Mouse (Mus musculus): Measurements from ENCODE around the gene Muc4. TPM values are rescaled to one million over a fixed set of nuclear protein-coding genes. Genes with fewer than 3 reads are reported as not detected.

The Muc4 gene
- polyA plus RNA-seq, 1 experiment from 2014 or later, result 8.8 TPM

DNA sequence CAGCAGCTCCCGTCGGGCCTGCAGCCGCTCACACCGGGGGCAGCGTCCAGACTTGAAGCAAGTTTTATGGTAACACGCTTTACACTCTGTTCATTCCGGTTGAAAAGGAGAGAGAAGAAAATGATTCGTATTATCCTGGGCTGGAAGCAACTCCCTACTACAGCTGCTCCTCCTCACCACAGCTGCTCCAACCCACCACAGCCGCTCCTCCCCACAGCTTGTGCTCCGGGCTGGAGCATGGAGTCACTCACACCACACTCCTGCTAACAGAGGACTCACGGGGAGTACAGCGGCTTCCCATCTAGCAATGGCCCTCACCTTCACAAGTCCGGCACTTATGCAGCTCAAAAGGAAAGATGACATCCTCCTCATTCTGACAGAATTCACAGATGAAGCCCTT lies 88.4 kb downstream of the Muc4 start:
- WGBS, result 90% methylated on average over 13 of the region's 13 CpGs
- H3K9me3 ChIP-seq (ENCODE audit: control insufficient read depth, low read depth, low read length), result no peaks in the 10 kb centered on the region
- no peaks in the 10 kb centered on the region for H3K27me3 ChIP-seq (ENCODE audit: control insufficient read depth, insufficient read depth, low read length)
- H3K4me3 ChIP-seq (ENCODE audit: low read depth, low read length), result no peak overlapping the region
- no peak overlapping the region for H3K4me2 ChIP-seq (replicated peaks; ENCODE audit: low read depth, low read length)
- peaks cover 9% of the 10 kb centered on the region; the same call in 1 of the 2 replicates for H3K4me1 ChIP-seq (ENCODE audit: control insufficient read depth, insufficient read depth, low read length)
- no peak overlapping the region for H3K9ac ChIP-seq (replicated peaks; ENCODE audit: low read depth, low read length)
- no peak for ATAC-seq (ENCODE audit: insufficient number of reproducible peaks, insufficient read depth, low FRiP score, low read depth)
- peaks cover 24% of the 10 kb centered on the region for H3K36me3 ChIP-seq (ENCODE audit: control insufficient read depth, insufficient read depth, low read length)
- no peak overlapping the region for H3K27ac ChIP-seq (ENCODE audit: low read length)

GRCm38 (mm10) chr16:32825380-32825779 lies 89.7 kb downstream of the Muc4 start:
- Histone ChIP-seq H3K27ac (ENCODE audit: low read length) (no peak overlapping the region), H3K36me3 (ENCODE audit: control insufficient read depth, insufficient read depth, low read length) (peaks cover 24% of the 10 kb centered on the region), H3K4me2 (replicated peaks; ENCODE audit: low read depth, low read length) (no peak overlapping the region), H3K4me3 (ENCODE audit: low read depth, low read length) (no peak overlapping the region), H3K27me3 (ENCODE audit: control insufficient read depth, insufficient read depth, low read length) (no peaks in the 10 kb centered on the region), H3K9me3 (ENCODE audit: control insufficient read depth, low read depth, low read length) (no peaks in the 10 kb centered on the region), H3K9ac (replicated peaks; ENCODE audit: low read depth, low read length) (no peak overlapping the region), H3K4me1 (ENCODE audit: control insufficient read depth, insufficient read depth, low read length) (peaks cover 9% of the 10 kb centered on the region; the same call in 1 of the 2 replicates)
- 49% methylated on average over 12 of the region's 12 CpGs for WGBS
- ATAC-seq (ENCODE audit: insufficient number of reproducible peaks, insufficient read depth, low FRiP score, low read depth), result no peak

GRCm38 (mm10) chr16:32826521-32826920 lies 90.8 kb downstream of the Muc4 start:
- WGBS, result 96% methylated on average over 11 of the region's 11 CpGs
- no peak overlapping the region for H3K4me3 ChIP-seq (ENCODE audit: low read depth, low read length)
- no peak for ATAC-seq (ENCODE audit: insufficient number of reproducible peaks, insufficient read depth, low FRiP score, low read depth)
- peaks cover 24% of the 10 kb centered on the region for H3K36me3 ChIP-seq (ENCODE audit: control insufficient read depth, insufficient read depth, low read length)
- H3K27ac ChIP-seq (ENCODE audit: low read length), result no peak overlapping the region
- no peaks in the 10 kb centered on the region for H3K9me3 ChIP-seq (ENCODE audit: control insufficient read depth, low read depth, low read length)
- H3K27me3 ChIP-seq (ENCODE audit: control insufficient read depth, insufficient read depth, low read length), result no peaks in the 10 kb centered on the region
- H3K4me1 ChIP-seq (ENCODE audit: control insufficient read depth, insufficient read depth, low read length), result peaks cover 9% of the 10 kb centered on the region; the same call in 1 of the 2 replicates
- no peak overlapping the region for H3K4me2 ChIP-seq (replicated peaks; ENCODE audit: low read depth, low read length)
- H3K9ac ChIP-seq (replicated peaks; ENCODE audit: low read depth, low read length), result no peak overlapping the region

DNA sequence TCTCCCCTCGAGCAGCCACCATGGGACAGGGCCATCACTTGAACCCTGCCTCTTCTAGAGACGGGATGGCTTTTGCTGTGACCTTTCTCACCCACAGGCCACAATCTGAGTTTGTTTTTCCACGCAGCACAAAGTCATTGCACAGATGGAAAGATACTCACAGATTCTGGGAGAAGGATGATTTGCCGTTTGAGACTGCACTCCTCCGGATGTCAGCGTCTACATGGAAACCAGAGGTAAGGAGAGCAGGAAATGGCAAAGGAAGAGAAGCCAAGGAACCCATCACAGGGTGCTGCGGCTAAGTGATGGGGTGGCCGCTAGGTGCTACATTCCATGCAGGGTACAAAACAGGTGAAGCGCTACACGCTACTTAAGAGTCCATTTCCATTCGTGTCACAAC lies 93.4 kb downstream of the Muc4 start:
- Histone ChIP-seq H3K4me3 (ENCODE audit: low read depth, low read length) (no peak overlapping the region), H3K4me1 (ENCODE audit: control insufficient read depth, insufficient read depth, low read length) (no peaks in the 10 kb centered on the region), H3K9me3 (ENCODE audit: control insufficient read depth, low read depth, low read length) (no peaks in the 10 kb centered on the region), H3K4me2 (replicated peaks; ENCODE audit: low read depth, low read length) (no peak overlapping the region), H3K9ac (replicated peaks; ENCODE audit: low read depth, low read length) (no peak overlapping the region), H3K27me3 (ENCODE audit: control insufficient read depth, insufficient read depth, low read length) (no peaks in the 10 kb centered on the region), H3K27ac (ENCODE audit: low read length) (no peak overlapping the region), H3K36me3 (ENCODE audit: control insufficient read depth, insufficient read depth, low read length) (peaks cover 23% of the 10 kb centered on the region)
- 88% methylated on average over 11 of the region's 11 CpGs for WGBS
- ATAC-seq (ENCODE audit: insufficient number of reproducible peaks, insufficient read depth, low FRiP score, low read depth), result no peak

DNA sequence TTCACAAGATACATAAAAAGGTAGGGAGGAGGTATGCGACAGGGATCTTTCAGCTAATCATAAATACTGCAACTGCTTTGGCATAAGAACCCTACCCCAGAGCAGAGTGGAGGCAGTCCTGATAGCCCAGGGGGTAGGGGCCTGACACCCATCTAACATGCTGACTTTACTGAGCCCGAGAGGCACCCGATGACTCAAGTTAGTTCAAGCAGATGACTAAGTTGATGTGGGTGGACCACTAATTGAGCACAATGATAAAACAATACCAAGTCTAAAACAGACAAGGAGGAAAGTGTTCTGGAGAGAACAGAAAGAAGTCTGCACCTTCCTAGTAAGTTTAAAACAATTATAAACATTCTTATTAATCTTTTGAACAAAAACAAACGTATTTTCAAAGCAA lies 95.8 kb downstream of the Muc4 start:
- ATAC-seq (ENCODE audit: insufficient number of reproducible peaks, insufficient read depth, low FRiP score, low read depth), result no peak
- Histone ChIP-seq H3K36me3 (ENCODE audit: control insufficient read depth, insufficient read depth, low read length) (peaks cover 21% of the 10 kb centered on the region), H3K4me3 (ENCODE audit: low read depth, low read length) (no peak overlapping the region), H3K4me2 (replicated peaks; ENCODE audit: low read depth, low read length) (no peak overlapping the region), H3K27me3 (ENCODE audit: control insufficient read depth, insufficient read depth, low read length) (no peaks in the 10 kb centered on the region), H3K9ac (replicated peaks; ENCODE audit: low read depth, low read length) (no peak overlapping the region), H3K9me3 (ENCODE audit: control insufficient read depth, low read depth, low read length) (no peaks in the 10 kb centered on the region), H3K27ac (ENCODE audit: low read length) (no peak overlapping the region), H3K4me1 (ENCODE audit: control insufficient read depth, insufficient read depth, low read length) (no peaks in the 10 kb centered on the region)
- WGBS, result 82% methylated on average over 4 of the region's 4 CpGs

Other genes starting within 250 kb of the Muc4 start
- 1.9 and 2.7 TPM in 2 replicates for gene Slc51a, start 248.0 kb upstream of the Muc4 start, polyA plus RNA-seq (2014; fragmentation: Nextera tagmentation; extraction: Ambion mirVana)
- gene Zdhhc19, start 239.6 kb upstream of the Muc4 start, polyA plus RNA-seq (2014; fragmentation: Nextera tagmentation; extraction: Ambion mirVana), result not detected in 2 replicates
- 60.5 and 73.2 TPM in 2 replicates for gene Tfrc, start 127.0 kb upstream of the Muc4 start, polyA plus RNA-seq (2014; fragmentation: Nextera tagmentation; extraction: Ambion mirVana)
- gene Tnk2, start 92.0 kb upstream of the Muc4 start, polyA plus RNA-seq (2014; fragmentation: Nextera tagmentation; extraction: Ambion mirVana), result 13.1 and 17.1 TPM in 2 replicates
- 0.25 TPM in 1 of 2 replicates, not detected in the other for gene Muc20, start 61.5 kb downstream of the Muc4 start, polyA plus RNA-seq (2014; fragmentation: Nextera tagmentation; extraction: Ambion mirVana)
- not detected in 2 replicates for gene Smbd1, start 74.6 kb downstream of the Muc4 start, polyA plus RNA-seq (2014; fragmentation: Nextera tagmentation; extraction: Ambion mirVana)
- gene Fyttd1, start 141.6 kb downstream of the Muc4 start, polyA plus RNA-seq (2014; fragmentation: Nextera tagmentation; extraction: Ambion mirVana), result 132 and 137 TPM in 2 replicates
- gene Rubcn, start 141.9 kb downstream of the Muc4 start, polyA plus RNA-seq (2014; fragmentation: Nextera tagmentation; extraction: Ambion mirVana), result 17.8 and 18.8 TPM in 2 replicates
- gene Lrch3, start 178.2 kb downstream of the Muc4 start, polyA plus RNA-seq (2014; fragmentation: Nextera tagmentation; extraction: Ambion mirVana), result 31.1 and 34.1 TPM in 2 replicates

Data from stomach, embryonic 14.5 days (tissue).